Mouse (Mus musculus): ENCODE measurements around the gene Tmem151a.

The Tmem151a gene

GRCm38 (mm10) chr19:5068570-5069234 is 16.6 kb downstream of the Tmem151a start:
- CTCF ChIA-PET: no interaction called here

DNA sequence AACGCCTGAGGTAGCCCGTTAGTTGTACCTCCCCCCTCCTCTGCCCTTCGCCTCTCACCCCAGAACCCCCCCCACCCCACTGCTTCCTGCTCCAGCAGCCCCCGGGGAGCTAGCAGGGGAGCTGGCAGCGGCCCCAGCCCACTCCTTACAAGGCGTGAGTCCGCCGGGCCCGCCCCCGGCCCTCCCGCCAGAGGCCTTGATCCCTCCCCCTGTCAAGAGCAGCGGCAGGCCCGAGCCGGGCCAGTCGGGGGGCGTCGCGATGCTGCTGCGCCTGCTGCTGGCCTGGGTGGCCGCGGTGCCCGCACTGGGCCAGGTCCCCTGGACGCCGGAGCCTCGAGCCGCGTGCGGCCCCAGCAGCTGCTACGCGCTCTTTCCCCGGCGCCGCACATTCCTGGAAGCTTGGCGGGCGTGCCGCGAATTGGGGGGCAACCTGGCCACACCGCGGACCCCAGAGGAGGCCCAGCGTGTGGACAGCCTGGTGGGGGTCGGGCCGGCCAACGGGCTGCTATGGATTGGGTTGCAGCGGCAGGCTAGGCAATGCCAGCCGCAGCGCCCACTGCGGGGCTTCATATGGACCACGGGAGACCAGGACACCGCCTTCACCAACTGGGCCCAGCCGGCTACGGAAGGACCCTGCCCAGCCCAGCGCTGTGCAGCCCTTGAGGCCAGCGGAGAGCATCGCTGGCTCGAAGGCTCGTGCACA is 17.3 kb downstream of the Tmem151a start, which contains the start of gene Cd248:
Gene Cd248, plus strand, starts transcription at position 212 of the 703 bp plus-strand sequence.
- CTCF ChIA-PET: interaction anchor here (0.5 to 0.7 kb wide), 2 partner anchors 18 to 1060 kb away, joined by 3 read pairs; partner anchors contain the start of genes Rin1 and Snx15

GRCm38 (mm10) chr19:5067040-5067799 is 18.1 kb downstream of the Tmem151a start:
- CTCF ChIA-PET: interaction anchor here (0.7 kb wide), 1 partner anchor 1061 kb away, joined by 3 read pairs; the partner anchor contains the start of gene Snx15

GRCm38 (mm10) chr19:5065104-5065503 is 20.2 kb downstream of the Tmem151a start:
- CTCF ChIA-PET: interaction anchor here (0.6 kb wide), 1 partner anchor 25 kb away, joined by 16 read pairs; no protein-coding TSS in a partner anchor

- CTCF ChIA-PET: interaction anchor here (0.7 kb wide), 1 partner anchor 364 kb away, joined by 4 read pairs; no protein-coding TSS in a partner anchor
These were observed 22.9 kb downstream of the Tmem151a start for GRCm38 (mm10) chr19:5062446-5062845.

- CTCF ChIA-PET: no interaction called here
These were observed 23.3 kb downstream of the Tmem151a start for GRCm38 (mm10) chr19:5062041-5062440.

DNA sequence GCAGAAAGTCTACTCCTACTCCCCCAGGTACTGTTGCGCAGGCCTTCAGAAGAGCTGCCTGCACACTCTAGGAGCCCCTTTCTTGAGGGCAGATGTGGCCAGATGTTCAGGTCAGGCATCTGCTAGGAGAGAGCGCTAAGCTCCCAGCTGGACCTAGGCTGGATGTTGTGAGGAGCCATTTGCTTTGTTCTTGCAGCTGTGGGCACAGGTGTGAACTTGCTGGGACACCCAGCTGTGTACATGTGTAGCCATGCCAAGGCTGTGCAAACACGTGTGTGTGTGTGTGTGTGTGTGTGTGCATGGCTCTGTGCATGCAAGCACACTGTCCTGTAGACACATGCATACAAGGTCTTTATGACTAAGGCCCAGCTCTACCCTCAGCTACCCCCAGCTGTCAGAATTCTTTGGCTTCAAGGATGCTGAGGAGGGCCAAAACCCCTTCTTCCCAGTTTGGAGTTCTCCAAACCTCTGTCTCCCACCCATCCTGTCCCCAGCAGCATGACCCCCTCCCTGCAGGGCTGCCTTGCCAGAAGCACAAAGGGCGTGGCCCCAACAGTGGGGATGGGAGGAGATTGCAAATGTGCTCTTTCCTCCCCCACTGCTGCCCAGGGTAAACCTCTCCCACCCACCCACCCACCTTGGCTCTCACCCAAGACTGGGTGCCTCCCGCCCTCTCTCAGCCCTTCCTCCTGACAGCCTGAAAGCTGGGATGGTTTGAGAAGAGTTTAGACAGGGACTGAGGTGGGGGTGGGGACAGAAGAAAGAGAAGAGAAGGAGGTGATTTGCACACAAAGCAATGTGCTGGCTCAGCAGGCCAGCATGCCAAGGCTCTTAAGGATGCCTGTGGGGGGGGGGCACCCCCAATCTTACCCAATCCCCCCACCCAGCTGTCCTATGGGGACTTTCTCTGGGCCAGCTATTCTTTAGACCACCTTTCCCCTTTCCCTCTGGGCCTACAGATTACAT is 24.7 kb downstream of the Tmem151a start:
- CTCF ChIA-PET: no interaction called here

GRCm38 (mm10) chr19:5058801-5059771 is 26.2 kb downstream of the Tmem151a start:
- CTCF ChIA-PET: no interaction called here

DNA sequence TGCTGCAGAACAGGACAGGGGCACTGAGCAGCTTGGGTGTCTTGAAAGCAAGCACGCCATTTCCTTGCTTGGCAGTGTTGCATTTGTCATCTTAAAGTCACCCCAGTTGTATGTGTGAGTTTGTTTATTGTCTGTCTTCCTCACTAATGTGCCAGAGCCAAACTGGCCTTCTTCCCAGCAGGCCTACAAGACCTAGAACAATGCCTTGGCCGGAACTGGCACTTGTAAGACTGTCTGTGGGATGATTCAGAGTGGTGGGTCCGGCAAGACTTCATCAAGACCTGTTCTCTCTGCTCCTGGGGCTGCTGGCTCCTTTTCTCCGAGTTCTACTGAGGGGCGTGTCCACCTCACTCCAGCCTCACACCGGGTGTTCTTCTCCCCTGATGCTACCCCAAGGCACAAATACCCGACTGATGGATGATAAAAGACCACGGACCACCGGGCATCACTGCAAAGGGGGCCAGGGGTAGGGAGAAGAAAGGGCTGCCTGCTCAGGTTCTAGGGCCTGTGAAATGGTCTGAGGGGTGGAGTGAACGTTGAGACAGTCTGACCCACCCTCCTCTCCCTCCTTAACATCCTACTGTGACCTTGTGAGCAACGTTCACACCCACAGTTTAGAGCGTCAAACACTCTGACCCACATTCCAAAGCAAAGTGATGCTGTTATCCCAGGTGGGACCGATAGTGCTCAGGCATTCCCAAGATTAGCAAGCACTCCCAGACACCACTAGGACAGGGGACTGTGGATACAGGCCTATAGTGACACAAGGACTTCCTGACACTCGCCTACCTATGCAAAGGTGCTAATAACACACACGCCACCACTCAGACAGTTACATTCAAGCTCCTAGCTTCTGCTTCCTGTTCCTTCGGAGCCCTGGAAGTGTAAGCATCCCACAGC is 27.2 kb downstream of the Tmem151a start:
- CTCF ChIA-PET: no interaction called here

GRCm38 (mm10) chr19:5056251-5056650 is 29.1 kb downstream of the Tmem151a start:
- CTCF ChIA-PET: interaction anchor here (0.8 to 1.2 kb wide), 2 partner anchors 14 to 37 kb away, joined by 3 read pairs; no protein-coding TSS in a partner anchor

DNA sequence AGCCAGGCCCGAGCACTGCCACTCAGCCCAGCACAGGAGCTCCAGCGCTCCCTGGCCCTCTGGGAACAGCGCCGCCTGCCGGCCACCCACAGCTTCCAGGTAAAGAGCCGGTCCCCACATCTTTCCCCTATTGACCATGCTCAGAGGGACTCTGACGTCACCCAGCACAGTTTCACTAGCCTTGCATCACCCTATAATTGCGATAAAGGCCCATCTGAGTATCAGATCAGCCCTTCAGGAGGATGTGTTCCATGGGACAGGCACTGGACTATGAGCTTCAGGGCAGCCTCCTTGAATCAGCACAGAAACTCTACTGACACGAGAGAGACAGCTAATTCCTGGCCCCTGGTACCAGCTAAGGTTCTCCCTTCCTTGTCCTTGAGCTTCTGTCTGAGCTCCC is 31.4 kb downstream of the Tmem151a start:
- CTCF ChIA-PET: interaction anchor here (1.0 to 1.1 kb wide), 2 partner anchors 13 to 46 kb away, joined by 3 to 4 read pairs; partner anchors contain the start of gene Brms1

DNA sequence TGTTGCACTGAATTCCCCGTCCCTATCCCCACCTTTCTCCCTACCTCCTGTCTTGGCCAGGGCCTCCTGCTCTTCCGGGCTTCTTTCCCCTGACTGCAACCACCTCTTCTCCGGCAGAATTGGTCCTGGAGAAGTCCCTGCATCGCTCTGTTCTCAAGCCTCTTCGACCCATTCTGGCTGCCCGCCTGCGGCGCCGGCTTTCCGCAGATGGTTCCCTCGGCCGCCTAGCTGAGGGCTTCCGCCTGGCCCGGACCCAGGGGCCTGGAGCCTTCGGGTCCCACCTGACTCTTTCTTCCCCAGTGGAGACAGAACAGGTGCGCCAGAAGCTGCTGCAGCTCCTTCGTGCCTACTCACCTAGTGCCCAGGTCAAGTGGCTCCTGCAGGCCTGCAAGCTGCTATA is 32.5 kb downstream of the Tmem151a start:
- CTCF ChIA-PET: no interaction called here

- CTCF ChIA-PET: no interaction called here
These were observed 33.0 kb downstream of the Tmem151a start for GRCm38 (mm10) chr19:5052166-5052822.

DNA sequence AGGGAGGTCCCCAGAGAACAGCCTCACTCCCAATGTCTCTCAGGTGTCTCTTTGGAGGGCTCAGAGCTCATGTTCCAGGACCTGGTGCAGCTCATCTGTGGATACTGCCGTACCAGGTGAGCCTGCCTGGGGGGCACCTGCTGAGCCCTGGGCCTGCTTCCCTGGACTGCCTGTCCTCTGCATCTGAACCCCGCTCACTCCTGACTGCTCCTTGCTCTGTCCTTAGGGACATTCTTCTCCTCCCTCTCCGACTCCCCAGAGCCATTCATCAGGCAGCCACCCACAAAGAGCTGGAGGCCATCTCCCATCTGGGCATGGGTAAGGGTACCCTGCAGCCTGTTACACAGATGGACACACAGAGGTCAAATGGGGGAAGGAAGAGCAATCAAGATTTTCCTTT is 33.8 kb downstream of the Tmem151a start:
- CTCF ChIA-PET: interaction anchor here (0.6 kb wide), 1 partner anchor 550 kb away, joined by 3 read pairs; the partner anchor contains the start of gene Rnaseh2c

DNA sequence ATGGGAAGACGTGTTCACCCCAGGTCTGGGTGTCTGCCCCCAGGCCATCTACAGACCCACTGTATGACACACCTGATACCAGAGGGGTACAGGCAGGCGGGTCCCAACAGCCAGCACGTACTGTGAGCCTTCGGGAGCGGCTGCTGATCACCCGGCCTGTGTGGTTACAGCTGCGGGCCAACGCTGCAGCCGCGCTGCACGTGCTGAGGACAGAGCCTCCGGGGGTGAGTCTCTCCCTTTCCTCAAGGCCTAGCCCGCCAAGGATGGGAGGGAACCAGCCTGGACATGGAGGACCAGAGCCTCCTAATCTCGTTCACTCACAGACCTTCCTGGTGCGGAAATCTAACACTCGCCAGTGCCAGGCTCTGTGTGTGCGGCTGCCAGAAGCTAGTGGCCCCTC is 34.3 kb downstream of the Tmem151a start:
- CTCF ChIA-PET: interaction anchor here (0.6 kb wide), 1 partner anchor 551 kb away, joined by 3 read pairs; the partner anchor contains the start of gene Rnaseh2c

- CTCF ChIA-PET: interaction anchor here (0.5 to 0.7 kb wide), 2 partner anchors 18 to 863 kb away, joined by 3 read pairs; partner anchors contain the start of gene Cd248
These were observed 35.1 kb downstream of the Tmem151a start, which contains the start of gene Rin1 for GRCm38 (mm10) chr19:5050047-5050905. TSS of gene Rin1 (plus strand) at chr19:5050481.

GRCm38 (mm10) chr19:5049325-5049724 is 36.0 kb downstream of the Tmem151a start:
- CTCF ChIA-PET: interaction anchor here (0.5 kb wide), 1 partner anchor 862 kb away, joined by 3 read pairs; no protein-coding TSS in a partner anchor
